Mouse (Mus musculus) embryonic facial prominence, embryonic 15.5 days (tissue): ENCODE data around the gene Hist1h4m. TPM values are rescaled to one million over a fixed set of nuclear protein-coding genes. Genes with fewer than 3 reads are reported as not detected.
"Not testable (repeated sequence)": the region's sequence is repeated elsewhere in the genome, so short reads cannot be mapped to it uniquely, and the experiment has no call there.

Source experiments
- ATAC-seq: fragments of 200-750 bp; cut with Nextera tagmentation; 2 replicates; pipeline ENCODE4 v1.8.0; 2017; ENCODE audit warnings: low read depth, moderate TSS enrichment; ENCODE audit not compliant: insufficient number of reproducible peaks, low FRiP score, low TSS enrichment
- H3K27ac ChIP-seq: fragments of 300-500 bp; sonication (generic); replicated peaks from 2 replicates; pipeline ENCODE4 v1.5.1; 2015; ENCODE audit warnings: mild to moderate bottlenecking, inconsistent platforms
- H3K27me3 ChIP-seq: fragments of 300-500 bp; sonication (generic); 2 replicates; pipeline ENCODE4 v1.6.1; 2015; ENCODE audit warnings: inconsistent platforms
- H3K36me3 ChIP-seq: fragments of 300-500 bp; sonication (generic); 2 replicates; pipeline ENCODE4 v1.6.1; 2015; ENCODE audit warnings: mild to moderate bottlenecking, inconsistent platforms
- H3K4me1 ChIP-seq: fragments of 300-500 bp; sonication (generic); 2 replicates; pipeline ENCODE4 v1.6.1; 2015; ENCODE audit warnings: inconsistent platforms
- H3K4me2 ChIP-seq: fragments of 300-500 bp; sonication (generic); replicated peaks from 2 replicates; pipeline ENCODE4 v1.6.1; 2015; ENCODE audit warnings: mild to moderate bottlenecking, inconsistent platforms
- H3K4me3 ChIP-seq: fragments of 300-500 bp; sonication (generic); replicated peaks from 2 replicates; pipeline ENCODE4 v1.5.1; 2015; ENCODE audit warnings: mild to moderate bottlenecking, inconsistent platforms
- H3K9ac ChIP-seq: fragments of 300-500 bp; sonication (generic); 2 replicates; pipeline ENCODE4 v1.6.1; 2015; ENCODE audit warnings: inconsistent platforms
- H3K9me3 ChIP-seq: fragments of 300-500 bp; sonication (generic); replicated peaks from 2 replicates; pipeline ENCODE4 v1.6.1; 2016; ENCODE audit warnings: inconsistent platforms
- WGBS: fragments of 180-500 bp; shearing (Covaris S2); methylation state at CpG from one replicate; pipeline ENCODE4 v1.1.7; 2015; 5-methylcytosine and 5-hydroxymethylcytosine counted together
- polyA plus RNA-seq: library from polyadenylated mRNA; unstranded; fragments of >200 nt; fragmentation: Nextera tagmentation; extraction: Ambion mirVana; gene quantifications from 2 replicates; pipeline ENCODE4 v1.2.1, GENCODE M21; 2015

The Hist1h4m gene
- polyA plus RNA-seq, 1 experiment from 2014 or later: not detected

DNA sequence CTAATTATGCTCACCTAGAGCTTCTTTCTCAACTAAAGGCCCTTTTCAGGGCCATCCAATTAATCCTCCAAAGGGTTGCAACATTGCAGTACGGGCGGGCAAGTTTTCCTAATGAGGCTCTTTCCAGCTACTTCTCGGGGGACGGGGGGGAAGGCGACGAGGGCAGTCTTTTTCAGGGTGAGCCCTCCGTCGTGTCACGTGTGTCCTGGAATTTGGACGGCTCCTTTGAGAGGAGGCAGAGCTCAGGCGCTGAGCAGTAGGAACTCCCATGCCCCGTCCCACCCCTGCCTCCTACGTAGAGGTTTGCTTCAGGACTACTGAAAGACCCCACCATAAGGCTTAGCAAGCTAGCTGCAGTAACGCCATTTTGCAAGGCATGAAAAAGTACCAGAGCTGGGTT lies 546 bp downstream of the Hist1h4m start:
- H3K27ac ChIP-seq, H3K9ac ChIP-seq, H3K36me3 ChIP-seq, H3K4me1 ChIP-seq, H3K27me3 ChIP-seq, H3K9me3 ChIP-seq: not testable (repeated sequence)
- Histone ChIP-seq H3K4me3 (peak overlapping the region; percentile 16; the same call in 1 of the 2 replicates), H3K4me2 (peak overlapping the region; percentile 40)
- peak; percentile 44; the same call in 1 of the 2 replicates for ATAC-seq
- WGBS: 0% methylated on average over 14 of the region's 14 CpGs

DNA sequence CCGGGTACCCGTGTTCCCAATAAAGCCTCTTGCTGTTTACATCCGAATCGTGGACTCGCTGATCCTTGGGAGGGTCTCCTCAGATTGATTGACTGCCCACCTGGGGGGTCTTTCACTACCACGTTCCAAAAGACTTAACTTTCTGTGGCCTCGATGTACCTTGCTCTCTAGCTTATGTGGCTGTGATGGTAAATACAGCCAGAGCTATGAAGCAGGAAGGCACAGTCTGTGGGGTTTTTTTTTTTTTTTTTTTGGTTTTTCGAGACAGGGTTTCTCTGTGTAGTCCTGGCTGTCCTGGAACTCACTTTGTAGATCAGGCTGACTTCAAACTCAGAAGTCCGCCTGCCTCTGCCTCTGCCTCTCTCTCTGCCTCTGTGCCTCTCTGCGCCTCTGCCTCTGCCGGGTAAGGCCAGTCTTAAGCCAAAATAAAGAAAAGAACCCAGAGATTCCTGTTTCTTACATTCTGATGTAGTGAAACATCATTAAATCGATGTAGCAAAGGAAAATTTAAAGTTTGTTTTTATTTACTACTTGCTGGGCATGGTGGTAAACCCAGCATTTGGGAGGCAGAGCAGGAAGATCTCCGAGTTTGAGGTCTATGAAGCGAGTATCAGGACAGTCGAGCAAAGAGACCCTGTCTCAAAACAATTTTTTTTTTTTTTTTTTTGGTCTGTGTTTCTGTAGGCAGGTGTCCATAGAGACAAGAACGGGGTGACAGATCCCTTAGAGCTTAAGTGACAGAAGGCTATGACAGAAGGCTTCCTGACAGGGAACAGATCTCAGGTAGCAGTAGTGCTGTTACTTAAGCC lies 8.7 kb downstream of the Hist1h4m start:
- H3K9ac ChIP-seq, H3K4me2 ChIP-seq, H3K36me3 ChIP-seq, H3K9me3 ChIP-seq, H3K27ac ChIP-seq, ATAC-seq, H3K4me3 ChIP-seq, H3K27me3 ChIP-seq, H3K4me1 ChIP-seq: not testable (repeated sequence)
- WGBS: 69% methylated on average over 8 of the region's 16 CpGs

DNA sequence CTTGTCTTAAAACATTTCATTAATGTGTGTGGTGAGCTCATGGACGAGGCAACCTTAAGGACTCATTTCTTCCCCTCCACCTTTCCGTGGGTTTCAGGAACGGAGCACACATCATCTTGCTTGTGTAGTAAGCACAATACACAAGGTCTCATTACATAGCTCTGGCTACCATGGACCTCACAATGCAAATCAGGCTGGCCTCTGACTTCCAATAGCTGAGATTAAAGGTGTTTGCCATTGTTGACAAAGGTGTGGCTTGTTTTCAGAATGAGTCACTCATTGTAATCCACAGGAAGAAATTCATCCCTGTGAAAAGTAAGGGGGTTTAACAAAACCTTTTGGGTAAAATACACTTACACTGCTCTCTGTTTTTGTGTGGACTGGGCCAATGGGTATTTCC lies 17.0 kb downstream of the Hist1h4m start:
- 79% methylated on average over 3 of the region's 3 CpGs for WGBS
- no peaks in the 10 kb centered on the region for H3K9me3 ChIP-seq
- H3K9ac ChIP-seq: no peak overlapping the region
- H3K27me3 ChIP-seq: no peaks in the 10 kb centered on the region
- H3K36me3 ChIP-seq: no peaks in the 10 kb centered on the region; the same call in 1 of the 2 replicates
- H3K4me3 ChIP-seq: no peak overlapping the region
- ATAC-seq: no peak
- H3K4me1 ChIP-seq: no peaks in the 10 kb centered on the region
- no peak overlapping the region for H3K27ac ChIP-seq
- no peak overlapping the region for H3K4me2 ChIP-seq

DNA sequence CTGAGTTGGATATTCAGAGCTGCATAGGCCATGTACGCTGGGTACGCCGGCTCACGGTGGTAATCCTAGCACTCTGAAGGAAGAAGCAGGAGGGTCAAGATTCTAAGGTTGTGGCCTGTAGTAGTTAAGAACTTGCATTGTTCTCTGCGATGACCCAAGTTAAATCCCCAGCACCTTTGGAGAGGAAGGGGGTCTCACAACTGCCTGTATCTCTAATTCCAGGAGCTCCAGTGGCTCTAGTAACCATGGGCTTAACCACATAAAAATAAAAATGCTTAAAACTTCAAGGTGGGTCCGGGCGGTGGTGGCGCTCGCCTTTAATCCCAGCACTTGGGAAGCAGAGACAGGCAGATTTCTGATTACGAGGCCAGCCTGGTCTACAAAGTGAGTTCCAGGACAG lies 18.8 kb downstream of the Hist1h4m start:
- Histone ChIP-seq H3K9me3 (no peaks in the 10 kb centered on the region), H3K4me3 (no peak overlapping the region), H3K4me2 (no peak overlapping the region), H3K4me1 (no peaks in the 10 kb centered on the region), H3K36me3 (no peaks in the 10 kb centered on the region; the same call in 1 of the 2 replicates), H3K27me3 (no peaks in the 10 kb centered on the region), H3K9ac (no peak overlapping the region), H3K27ac (0 out of 2 replicates have a peak overlapping the region, but pooled peaks have one; percentile 11)
- 82% methylated on average over 10 of the region's 10 CpGs for WGBS
- no peak for ATAC-seq

DNA sequence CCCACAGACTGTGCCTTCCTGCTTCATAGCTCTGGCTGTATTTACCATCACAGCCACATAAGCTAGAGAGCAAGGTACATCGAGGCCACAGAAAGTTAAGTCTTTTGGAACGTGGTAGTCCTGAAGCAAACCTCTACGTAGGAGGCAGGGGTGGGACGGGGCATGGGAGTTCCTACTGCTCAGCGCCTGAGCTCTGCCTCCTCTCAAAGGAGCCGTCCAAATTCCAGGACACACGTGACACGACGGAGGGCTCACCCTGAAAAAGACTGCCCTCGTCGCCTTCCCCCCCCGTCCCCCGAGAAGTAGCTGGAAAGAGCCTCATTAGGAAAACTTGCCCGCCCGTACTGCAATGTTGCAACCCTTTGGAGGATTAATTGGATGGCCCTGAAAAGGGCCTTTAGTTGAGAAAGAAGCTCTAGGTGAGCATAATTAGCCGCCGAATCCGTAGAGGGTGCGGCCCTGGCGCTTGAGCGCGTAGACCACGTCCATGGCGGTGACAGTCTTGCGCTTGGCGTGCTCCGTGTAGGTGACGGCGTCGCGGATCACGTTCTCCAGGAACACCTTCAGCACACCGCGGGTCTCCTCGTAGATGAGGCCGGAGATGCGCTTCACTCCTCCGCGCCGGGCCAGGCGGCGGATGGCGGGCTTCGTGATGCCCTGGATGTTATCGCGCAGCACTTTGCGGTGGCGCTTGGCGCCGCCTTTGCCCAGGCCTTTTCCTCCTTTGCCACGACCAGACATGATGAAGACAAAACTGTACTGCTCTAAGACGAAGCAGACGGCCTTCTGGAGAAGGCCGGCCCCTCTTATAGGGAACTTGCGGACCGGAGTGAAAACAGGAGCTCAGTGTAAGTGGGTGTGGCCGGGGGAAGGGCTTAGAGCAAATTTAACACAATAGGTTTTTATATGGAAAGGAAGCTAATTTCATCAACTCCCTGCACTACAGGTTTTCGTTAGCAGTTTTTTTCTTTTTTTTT lies 20.2 kb downstream of the Hist1h4m start, which contains the start of gene Hist1h4n:
Gene Hist1h4n, minus strand, starts transcription at position 779 of the 977 bp plus-strand sequence.
- H3K4me1 ChIP-seq, H3K27ac ChIP-seq, H3K9ac ChIP-seq, H3K9me3 ChIP-seq, H3K27me3 ChIP-seq, H3K36me3 ChIP-seq: not testable (repeated sequence)
- Histone ChIP-seq H3K4me3 (peak within 1 kb of the TSS; percentile 25), H3K4me2 (peak within 1 kb of the TSS; percentile 31; the same call in 1 of the 2 replicates)
- 0% methylated on average over 27 of the region's 58 CpGs for WGBS
- peak; percentile 87 for ATAC-seq

DNA sequence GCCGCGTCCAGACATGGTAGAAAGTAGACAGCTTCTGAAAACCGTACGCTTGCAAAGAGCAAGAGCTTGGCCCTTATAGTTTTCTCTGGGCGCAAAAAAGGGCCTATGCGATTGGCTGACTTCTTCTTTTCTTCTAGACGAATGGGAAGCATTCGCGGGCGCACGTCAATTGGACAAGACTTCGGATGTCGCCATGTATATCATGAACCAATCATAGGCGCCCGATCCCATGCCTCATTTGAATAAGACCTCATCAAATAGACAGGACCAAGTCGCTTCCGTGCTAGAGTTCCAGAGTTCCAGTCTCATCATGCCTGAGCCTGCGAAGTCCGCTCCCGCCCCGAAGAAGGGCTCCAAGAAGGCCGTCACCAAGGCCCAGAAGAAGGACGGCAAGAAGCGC lies 21.9 kb downstream of the Hist1h4m start, which contains the start of the genes Hist1h2ap and Hist1h2br:
Gene Hist1h2ap, minus strand, starts transcription at position 47 of the 400 bp plus-strand sequence.
Gene Hist1h2br, plus strand, starts transcription at position 283 of the 400 bp plus-strand sequence.
- not testable (repeated sequence) for H3K9me3 ChIP-seq
- peak; percentile 93 for ATAC-seq

DNA sequence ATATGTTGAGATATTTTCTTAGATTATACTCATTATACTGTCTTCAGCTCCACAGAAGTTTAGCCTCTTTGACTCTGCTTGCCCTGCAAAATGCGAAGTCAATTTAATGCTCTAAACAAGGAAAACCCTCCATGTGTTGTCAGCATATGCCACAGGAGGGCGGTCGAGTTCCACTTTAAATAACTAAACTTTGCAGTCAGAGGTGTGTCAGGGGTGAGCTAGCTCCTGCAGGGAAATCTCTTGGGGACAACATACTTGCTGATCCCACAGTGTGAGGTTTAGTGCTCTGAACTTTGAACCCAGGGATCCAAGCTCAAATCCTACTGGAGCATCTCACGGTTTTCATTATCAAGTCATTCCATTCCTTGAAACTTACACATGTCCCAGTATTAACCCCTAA lies 29.0 kb downstream of the Hist1h4m start:
- not testable (repeated sequence) for H3K4me3 ChIP-seq, H3K4me2 ChIP-seq, H3K27me3 ChIP-seq, H3K4me1 ChIP-seq, H3K9me3 ChIP-seq, H3K36me3 ChIP-seq, ATAC-seq, H3K9ac ChIP-seq, H3K27ac ChIP-seq
- WGBS: no CpG with 5 or more reads among the region's 4 CpGs

More for the DNA sequence above, 21.9 kb downstream of the Hist1h4m start, which contains the start of the genes Hist1h2ap and Hist1h2br:
- not testable (repeated sequence) for H3K4me3 ChIP-seq, H3K9ac ChIP-seq, H3K4me2 ChIP-seq, H3K27me3 ChIP-seq, H3K27ac ChIP-seq, H3K36me3 ChIP-seq, H3K4me1 ChIP-seq
- no CpG with 5 or more reads among the region's 24 CpGs for WGBS

DNA sequence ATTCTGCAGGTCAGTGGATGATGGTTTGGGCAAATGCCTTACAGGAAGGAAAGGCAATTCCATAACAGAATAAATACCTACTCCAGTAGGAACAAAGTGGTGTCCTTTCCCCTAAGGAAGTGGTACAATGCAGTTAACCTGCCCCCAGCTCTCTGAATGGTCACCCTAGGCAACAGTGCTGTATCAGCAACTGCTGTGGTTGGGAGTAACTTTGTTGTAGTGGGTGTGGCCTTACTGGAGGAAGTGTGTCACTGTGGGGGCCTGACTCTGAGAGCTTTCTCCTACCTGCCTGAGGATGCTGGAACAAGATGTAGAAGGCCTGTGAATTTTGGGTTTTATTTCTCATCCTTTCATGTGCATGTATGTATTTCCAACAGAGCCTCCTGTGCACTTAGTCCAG lies 34.8 kb downstream of the Hist1h4m start:
- H3K27ac ChIP-seq, H3K4me2 ChIP-seq: not testable (repeated sequence)

DNA sequence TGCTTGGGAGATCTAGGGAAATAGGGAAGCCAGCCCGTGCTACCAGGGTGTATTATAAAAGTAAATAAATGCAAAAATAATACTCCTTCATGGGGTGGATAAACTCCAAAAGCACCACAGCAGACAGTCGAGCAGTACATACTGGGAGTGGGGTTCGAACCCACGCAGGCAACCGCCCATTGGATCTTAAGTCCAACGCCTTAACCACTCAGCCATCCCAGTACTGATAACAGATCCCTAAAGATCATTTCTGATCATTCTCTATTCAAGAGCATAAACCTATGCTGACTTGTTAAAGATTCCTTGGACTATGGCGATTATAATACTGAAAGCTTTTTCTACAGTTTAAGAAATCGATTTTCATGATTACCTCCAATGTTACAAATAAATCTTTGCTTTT lies 36.3 kb downstream of the Hist1h4m start:
- H3K4me3 ChIP-seq: no peak overlapping the region
- no peaks in the 10 kb centered on the region for H3K27me3 ChIP-seq
- H3K27ac ChIP-seq: no peak overlapping the region
- no peaks in the 10 kb centered on the region for H3K4me1 ChIP-seq
- WGBS: 18% methylated on average over 8 of the region's 8 CpGs
- H3K9me3 ChIP-seq: no peaks in the 10 kb centered on the region
- no peaks in the 10 kb centered on the region for H3K36me3 ChIP-seq
- H3K9ac ChIP-seq: no peak overlapping the region
- ATAC-seq: no peak
- H3K4me2 ChIP-seq: no peak overlapping the region

More for the DNA sequence above, 34.8 kb downstream of the Hist1h4m start:
- ATAC-seq, H3K4me1 ChIP-seq, H3K27me3 ChIP-seq, H3K9me3 ChIP-seq, H3K4me3 ChIP-seq, H3K36me3 ChIP-seq, H3K9ac ChIP-seq: not testable (repeated sequence)

DNA sequence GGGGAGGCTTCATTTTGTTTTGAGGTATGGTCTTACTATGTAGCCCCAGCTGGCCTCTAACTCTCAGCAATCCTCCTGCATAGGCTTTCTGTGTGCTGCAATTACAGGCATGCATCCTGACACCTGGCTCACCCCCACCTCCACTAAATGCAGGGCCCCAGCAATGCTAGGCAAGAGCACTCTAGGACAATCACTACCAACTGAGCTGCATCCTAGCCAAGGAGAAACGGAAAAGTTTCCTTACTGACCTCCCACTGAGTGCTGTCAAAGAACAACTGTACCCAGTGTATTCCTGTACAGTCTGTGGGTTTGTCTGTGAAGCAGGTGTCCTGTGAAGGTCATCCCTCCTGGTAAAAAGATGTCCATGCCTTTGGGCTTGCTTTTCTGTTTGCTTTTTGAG lies 39.1 kb downstream of the Hist1h4m start:
- H3K4me3 ChIP-seq, H3K36me3 ChIP-seq, H3K4me2 ChIP-seq, ATAC-seq, H3K9ac ChIP-seq, H3K27ac ChIP-seq, H3K4me1 ChIP-seq, H3K27me3 ChIP-seq, H3K9me3 ChIP-seq: not testable (repeated sequence)
- 24% methylated on average over 1 of the region's 1 CpGs for WGBS
